Mouse (Mus musculus): ENCODE measurements around the gene Cort. TPM values are rescaled to one million over a fixed set of nuclear protein-coding genes. Genes with fewer than 3 reads are reported as not detected.

Cort gene
- polyA plus RNA-seq, 1 experiment from 2014 or later: 0.37 TPM

- peaks cover 74% of the 10 kb centered on the region for H3K36me3 ChIP-seq
- peaks cover 7% of the 10 kb centered on the region for H3K4me1 ChIP-seq
- H3K9me3 ChIP-seq: no peaks in the 10 kb centered on the region
- H3K27me3 ChIP-seq: no peaks in the 10 kb centered on the region
- no peak overlapping the region for H3K4me2 ChIP-seq (replicated peaks)
- no peak overlapping the region for H3K4me3 ChIP-seq
- no peak overlapping the region for H3K27ac ChIP-seq (replicated peaks)
- no peak for ATAC-seq (ENCODE audit: low FRiP score, low read depth)
- 93% methylated on average over 6 of the region's 6 CpGs for WGBS
- no peak overlapping the region for H3K9ac ChIP-seq (replicated peaks)
Measured at GRCm38 (mm10) chr4:149161166-149161565, 34.6 kb upstream of the Cort start.

DNA sequence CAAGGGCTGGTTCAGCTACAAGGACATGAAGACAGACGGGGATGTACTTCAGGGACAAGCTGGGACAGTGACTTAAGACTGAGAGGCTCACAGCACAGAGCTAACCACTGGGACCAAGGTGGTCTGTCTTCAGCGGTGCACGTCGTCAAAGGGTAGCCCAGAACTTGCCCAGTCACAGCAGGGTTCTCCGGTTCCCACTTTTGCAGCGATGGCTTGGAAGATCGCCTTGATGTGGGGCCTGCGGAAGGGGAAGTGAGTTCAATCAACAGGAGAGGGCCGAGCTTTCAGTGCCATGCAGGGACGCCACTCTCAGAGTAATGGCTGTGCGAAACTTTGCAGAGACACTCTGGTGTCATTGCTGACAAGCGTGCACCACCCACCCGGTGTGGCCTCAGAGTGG is 33.3 kb upstream of the Cort start:
- Histone ChIP-seq H3K4me1 (no peaks in the 10 kb centered on the region), H3K36me3 (peaks cover 87% of the 10 kb centered on the region), H3K9ac (replicated peaks) (no peak overlapping the region), H3K4me2 (replicated peaks) (no peak overlapping the region), H3K27ac (replicated peaks) (no peak overlapping the region), H3K9me3 (no peaks in the 10 kb centered on the region), H3K27me3 (no peaks in the 10 kb centered on the region), H3K4me3 (no peak overlapping the region)
- WGBS: 88% methylated on average over 13 of the region's 13 CpGs
- no peak for ATAC-seq (ENCODE audit: low FRiP score, low read depth)

DNA sequence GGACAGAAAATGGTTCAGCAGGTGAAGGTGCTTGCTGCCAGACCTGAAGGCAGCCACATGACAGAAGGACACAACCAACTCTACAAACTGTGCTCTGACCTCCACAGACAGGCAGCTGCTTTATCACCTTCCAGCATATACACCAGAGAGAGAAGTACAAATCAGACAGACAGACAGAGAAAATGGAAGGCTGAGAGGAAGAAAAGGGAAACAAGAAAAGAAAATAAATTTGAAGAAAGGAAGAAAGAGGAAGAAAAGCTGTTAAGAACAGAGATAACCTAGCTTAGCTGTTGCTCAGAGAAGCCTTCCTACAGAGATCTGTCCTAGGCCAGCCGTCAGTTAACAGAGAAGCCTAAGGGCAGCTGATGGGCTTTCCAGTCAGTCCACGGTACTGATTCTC is 32.6 kb upstream of the Cort start:
- no peaks in the 10 kb centered on the region for H3K27me3 ChIP-seq
- no peak overlapping the region for H3K4me3 ChIP-seq
- no peaks in the 10 kb centered on the region for H3K9me3 ChIP-seq
- no peak overlapping the region for H3K9ac ChIP-seq (replicated peaks)
- no peak overlapping the region for H3K4me2 ChIP-seq (replicated peaks)
- no peak overlapping the region for H3K27ac ChIP-seq (replicated peaks)
- 76% methylated on average over 2 of the region's 2 CpGs for WGBS
- H3K36me3 ChIP-seq: peaks cover 91% of the 10 kb centered on the region
- no peaks in the 10 kb centered on the region for H3K4me1 ChIP-seq
- no peak for ATAC-seq (ENCODE audit: low FRiP score, low read depth)

DNA sequence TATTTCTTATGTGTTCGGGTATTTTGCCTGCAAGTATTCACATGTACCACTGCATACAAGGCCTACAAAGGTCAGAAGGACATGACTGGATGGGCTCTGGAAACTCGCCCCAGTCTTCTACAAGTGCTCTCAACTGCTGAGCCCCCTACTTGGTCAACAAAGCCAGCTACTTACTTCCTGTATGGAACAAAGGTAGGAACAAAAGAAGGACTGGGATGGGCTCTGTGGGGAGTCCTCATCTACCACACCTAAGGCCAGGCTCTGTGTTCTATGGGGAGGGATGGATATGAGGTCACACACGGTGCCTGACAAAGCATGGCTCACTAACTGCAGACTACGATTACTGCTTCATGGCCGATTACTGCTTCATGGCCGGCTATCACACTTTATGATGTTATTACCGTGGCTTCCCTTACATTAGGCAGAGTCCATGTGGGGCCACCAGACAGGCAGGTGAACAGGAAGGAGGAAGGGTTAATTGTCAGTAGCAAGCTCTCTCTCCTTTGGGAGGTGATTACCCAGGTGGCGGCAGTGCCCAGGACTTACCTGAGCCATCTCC is 30.9 kb upstream of the Cort start:
- H3K9me3 ChIP-seq: no peaks in the 10 kb centered on the region
- ATAC-seq (ENCODE audit: low FRiP score, low read depth): no peak
- no peak overlapping the region for H3K4me2 ChIP-seq (replicated peaks)
- 93% methylated on average over 8 of the region's 8 CpGs for WGBS
- peaks cover 99% of the 10 kb centered on the region for H3K36me3 ChIP-seq
- H3K4me3 ChIP-seq: no peak overlapping the region
- no peaks in the 10 kb centered on the region for H3K27me3 ChIP-seq
- no peaks in the 10 kb centered on the region for H3K4me1 ChIP-seq
- H3K9ac ChIP-seq (replicated peaks): no peak overlapping the region
- no peak overlapping the region for H3K27ac ChIP-seq (replicated peaks)

- no peak overlapping the region for H3K4me2 ChIP-seq (replicated peaks)
- no peaks in the 10 kb centered on the region for H3K4me1 ChIP-seq
- peaks cover 99% of the 10 kb centered on the region for H3K36me3 ChIP-seq
- 0 out of 2 replicates have a peak, but pooled peaks cover 3% of the 10 kb centered on the region for H3K9me3 ChIP-seq
- H3K9ac ChIP-seq (replicated peaks): no peak overlapping the region
- no peak overlapping the region for H3K4me3 ChIP-seq
- no peak overlapping the region for H3K27ac ChIP-seq (replicated peaks)
- no peaks in the 10 kb centered on the region for H3K27me3 ChIP-seq
- 93% methylated on average over 6 of the region's 6 CpGs for WGBS
- no peak for ATAC-seq (ENCODE audit: low FRiP score, low read depth)
Measured at GRCm38 (mm10) chr4:149155711-149156110, 29.1 kb upstream of the Cort start.

- peaks cover 99% of the 10 kb centered on the region for H3K36me3 ChIP-seq
- H3K9ac ChIP-seq (replicated peaks): no peak overlapping the region
- H3K27me3 ChIP-seq: no peaks in the 10 kb centered on the region
- 0 out of 2 replicates have a peak, but pooled peaks cover 3% of the 10 kb centered on the region for H3K9me3 ChIP-seq
- no peak overlapping the region for H3K4me2 ChIP-seq (replicated peaks)
- no peaks in the 10 kb centered on the region for H3K4me1 ChIP-seq
- no peak for ATAC-seq (ENCODE audit: low FRiP score, low read depth)
- no peak overlapping the region for H3K27ac ChIP-seq (replicated peaks)
- 98% methylated on average over 7 of the region's 7 CpGs for WGBS
- no peak overlapping the region for H3K4me3 ChIP-seq
Measured at GRCm38 (mm10) chr4:149154859-149155258, 28.3 kb upstream of the Cort start.

- no peaks in the 10 kb centered on the region for H3K4me1 ChIP-seq
- peaks cover 64% of the 10 kb centered on the region for H3K36me3 ChIP-seq
- H3K9ac ChIP-seq (replicated peaks): no peak overlapping the region
- no peak overlapping the region for H3K4me3 ChIP-seq
- H3K9me3 ChIP-seq: 0 out of 2 replicates have a peak, but pooled peaks cover 3% of the 10 kb centered on the region
- no peak overlapping the region for H3K4me2 ChIP-seq (replicated peaks)
- no peaks in the 10 kb centered on the region for H3K27me3 ChIP-seq
- ATAC-seq (ENCODE audit: low FRiP score, low read depth): no peak
- no peak overlapping the region for H3K27ac ChIP-seq (replicated peaks)
- 93% methylated on average over 11 of the region's 11 CpGs for WGBS
Measured at GRCm38 (mm10) chr4:149150721-149151120, 24.2 kb upstream of the Cort start.

- Histone ChIP-seq H3K9me3 (0 out of 2 replicates have a peak, but pooled peaks cover 3% of the 10 kb centered on the region), H3K27ac (replicated peaks) (no peak overlapping the region), H3K27me3 (no peaks in the 10 kb centered on the region), H3K4me1 (no peaks in the 10 kb centered on the region), H3K4me2 (replicated peaks) (no peak overlapping the region), H3K4me3 (no peak overlapping the region), H3K36me3 (peaks cover 59% of the 10 kb centered on the region), H3K9ac (replicated peaks) (no peak overlapping the region)
- WGBS: 84% methylated on average over 11 of the region's 11 CpGs
- ATAC-seq (ENCODE audit: low FRiP score, low read depth): no peak
Measured at GRCm38 (mm10) chr4:149150256-149150655, 23.7 kb upstream of the Cort start.

DNA sequence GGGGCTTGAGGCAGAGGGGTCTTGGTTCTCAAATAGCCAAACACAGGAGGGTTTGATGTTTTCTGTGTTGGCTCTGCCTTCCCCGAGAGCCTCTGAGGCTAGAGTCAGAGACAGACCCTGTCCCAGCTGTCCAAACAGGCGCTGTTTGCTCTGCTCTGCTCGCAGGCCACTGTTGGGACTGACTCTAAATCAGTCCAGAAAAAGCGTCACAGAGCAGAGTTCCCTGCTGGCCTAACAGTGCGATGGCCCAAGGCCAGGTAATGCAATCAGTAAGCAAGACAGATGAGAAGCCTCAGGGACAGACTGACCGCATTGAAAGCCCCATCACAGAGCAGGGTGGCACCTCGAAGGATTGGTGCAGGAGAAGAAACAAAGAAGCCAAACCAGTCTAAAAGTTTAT is 23.0 kb upstream of the Cort start:
- Histone ChIP-seq H3K9me3 (0 out of 2 replicates have a peak, but pooled peaks cover 3% of the 10 kb centered on the region), H3K9ac (replicated peaks) (no peak overlapping the region), H3K4me2 (replicated peaks) (no peak overlapping the region), H3K4me3 (no peak overlapping the region), H3K36me3 (peaks cover 53% of the 10 kb centered on the region), H3K27ac (replicated peaks) (no peak overlapping the region), H3K27me3 (no peaks in the 10 kb centered on the region), H3K4me1 (no peaks in the 10 kb centered on the region)
- WGBS: 77% methylated on average over 7 of the region's 7 CpGs
- ATAC-seq (ENCODE audit: low FRiP score, low read depth): no peak

DNA sequence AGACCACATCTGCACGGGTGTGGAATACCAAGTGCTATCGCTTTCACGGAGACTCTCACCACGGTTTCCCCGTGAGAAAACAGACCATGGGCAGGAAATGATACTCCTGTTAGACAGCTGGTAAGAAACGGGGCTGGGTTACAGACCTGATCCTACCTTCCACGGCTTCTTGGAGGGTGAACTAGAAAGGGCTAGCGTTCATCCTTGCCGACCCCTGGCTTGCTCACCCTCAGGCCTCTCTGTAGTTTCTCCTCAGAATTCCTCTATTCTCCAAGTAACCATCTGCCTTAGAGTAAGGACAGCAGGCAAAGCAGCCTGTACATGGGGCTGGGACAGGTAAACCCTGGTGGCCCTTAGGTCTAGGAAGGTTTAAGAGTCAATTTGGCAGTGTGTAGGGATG is 22.6 kb upstream of the Cort start:
- Histone ChIP-seq H3K27me3 (no peaks in the 10 kb centered on the region), H3K9me3 (0 out of 2 replicates have a peak, but pooled peaks cover 3% of the 10 kb centered on the region), H3K4me1 (no peaks in the 10 kb centered on the region), H3K27ac (replicated peaks) (no peak overlapping the region), H3K9ac (replicated peaks) (no peak overlapping the region), H3K4me2 (replicated peaks) (no peak overlapping the region), H3K4me3 (no peak overlapping the region), H3K36me3 (peaks cover 49% of the 10 kb centered on the region)
- 84% methylated on average over 9 of the region's 9 CpGs for WGBS
- no peak for ATAC-seq (ENCODE audit: low FRiP score, low read depth)

DNA sequence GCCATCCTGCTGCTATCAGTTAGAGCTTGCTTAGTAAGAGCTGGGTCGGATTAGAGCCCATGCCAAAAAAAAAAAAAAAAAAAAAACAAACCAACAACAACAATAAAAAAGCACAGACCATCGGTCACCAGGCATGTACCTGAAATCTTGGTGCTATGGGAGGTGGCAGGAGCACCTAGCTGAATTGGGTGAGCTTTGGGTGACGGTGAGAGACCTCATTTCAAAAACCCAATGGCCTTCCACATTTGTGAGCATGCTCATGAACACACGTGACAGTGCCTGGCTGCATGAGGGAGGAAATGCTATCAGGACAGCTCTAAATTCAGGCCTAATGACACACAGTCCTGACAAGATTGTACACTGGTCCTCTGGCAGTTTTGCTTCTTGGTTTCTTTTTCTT is 21.5 kb upstream of the Cort start:
- no peaks in the 10 kb centered on the region for H3K27me3 ChIP-seq
- H3K27ac ChIP-seq (replicated peaks): no peak overlapping the region
- WGBS: 77% methylated on average over 4 of the region's 4 CpGs
- peaks cover 38% of the 10 kb centered on the region for H3K36me3 ChIP-seq
- H3K4me3 ChIP-seq: no peak overlapping the region
- no peak for ATAC-seq (ENCODE audit: low FRiP score, low read depth)
- H3K4me2 ChIP-seq (replicated peaks): no peak overlapping the region
- H3K4me1 ChIP-seq: no peaks in the 10 kb centered on the region
- 0 out of 2 replicates have a peak, but pooled peaks cover 3% of the 10 kb centered on the region for H3K9me3 ChIP-seq
- H3K9ac ChIP-seq (replicated peaks): no peak overlapping the region

- WGBS: 89% methylated on average over 7 of the region's 7 CpGs
- Histone ChIP-seq H3K4me3 (no peak overlapping the region), H3K27me3 (no peaks in the 10 kb centered on the region), H3K36me3 (peaks cover 32% of the 10 kb centered on the region), H3K9ac (replicated peaks) (no peak overlapping the region), H3K27ac (replicated peaks) (no peak overlapping the region), H3K4me1 (no peaks in the 10 kb centered on the region), H3K4me2 (replicated peaks) (no peak overlapping the region), H3K9me3 (0 out of 2 replicates have a peak, but pooled peaks cover 3% of the 10 kb centered on the region)
- no peak for ATAC-seq (ENCODE audit: low FRiP score, low read depth)
Measured at GRCm38 (mm10) chr4:149147528-149147927, 21.0 kb upstream of the Cort start.

DNA sequence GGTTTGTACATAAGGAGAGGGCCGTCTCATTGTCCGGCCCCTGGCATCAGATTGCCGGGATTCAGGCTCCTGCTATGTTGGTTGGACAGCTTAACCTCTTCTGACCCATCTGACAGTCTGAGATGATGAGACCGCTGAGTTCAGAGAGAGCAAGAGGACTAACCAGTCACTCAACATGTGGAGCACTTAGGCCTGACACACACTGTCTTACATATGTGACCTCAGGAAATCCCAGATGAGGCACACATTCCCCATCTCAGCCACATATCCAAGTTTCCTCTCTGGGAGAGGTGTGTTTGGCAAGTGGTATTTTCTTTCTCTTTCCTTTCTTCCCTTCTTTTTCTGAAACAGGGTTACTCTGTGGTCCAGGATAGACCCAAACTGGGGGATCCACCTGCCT is 18.6 kb upstream of the Cort start:
- H3K27ac ChIP-seq (replicated peaks): no peak overlapping the region
- peaks cover 8% of the 10 kb centered on the region for H3K36me3 ChIP-seq
- H3K4me2 ChIP-seq (replicated peaks): no peak overlapping the region
- no peaks in the 10 kb centered on the region for H3K9me3 ChIP-seq
- H3K4me1 ChIP-seq: no peaks in the 10 kb centered on the region
- no peak overlapping the region for H3K4me3 ChIP-seq
- no peaks in the 10 kb centered on the region for H3K27me3 ChIP-seq
- WGBS: 75% methylated on average over 4 of the region's 4 CpGs
- no peak for ATAC-seq (ENCODE audit: low FRiP score, low read depth)
- no peak overlapping the region for H3K9ac ChIP-seq (replicated peaks)

Measured in midbrain, embryonic 12.5 days (tissue).